Mouse (Mus musculus) ES-E14 (cell line): Measurements from ENCODE around the gene Sarm1.

Source experiments
- MAFK ChIP-seq: IDR thresholded peaks from 2 replicates; pipeline ENCODE4 v1.6.1; 2014; ENCODE audit warnings: mild to moderate bottlenecking, low read depth, low read length, inconsistent platforms; ENCODE audit not compliant: insufficient read depth
- ZC3H11A ChIP-seq: IDR thresholded peaks from 2 replicates; pipeline ENCODE4 v1.6.1; 2012; ENCODE audit warnings: low read depth, mild to moderate bottlenecking, inconsistent platforms, low read length, borderline replicate concordance
- ZNF384 ChIP-seq: IDR thresholded peaks from 2 replicates; pipeline ENCODE4 v1.6.1; 2012; ENCODE audit warnings: low read depth, low read length, inconsistent platforms

- TF ChIP-seq ZC3H11A, result no peak
- no peak for TF ChIP-seq ZNF384
- no peak for TF ChIP-seq MAFK
Observed at GRCm38 (mm10) chr11:78501529-78501928, 4.0 kb upstream of the Sarm1 start.
